Mouse (Mus musculus) liver, adult 2 months (tissue): ENCODE measurements at regions not wholly inside any gene's neighbourhood (a gene's known extent, or its start where the extent isn't known, plus 50 kb on each side); places are given as distances from the start of the nearest gene placed in this dataset.

Experiments
- DNase-seq: peaks from one replicate; pipeline ENCODE4 v3.0.0-alpha.2; 2011; ENCODE audit warnings: low read depth, low spot score; ENCODE audit errors: extremely low read depth
- H3K27ac ChIP-seq: fragments of 200-500 bp; replicated peaks from 2 replicates; pipeline ENCODE4 v1.5.1; 2012; ENCODE audit warnings: low read depth, mild to moderate bottlenecking, control low read depth, inconsistent platforms, low read length; ENCODE audit not compliant: insufficient read depth
- H3K27me3 ChIP-seq: fragments of 200-500 bp; 2 replicates; pipeline ENCODE4 v1.6.1; 2012; ENCODE audit warnings: mild to moderate bottlenecking, moderate library complexity, low read length, inconsistent platforms; ENCODE audit not compliant: control insufficient read depth, insufficient read depth
- H3K36me3 ChIP-seq: fragments of 200-500 bp; 2 replicates; pipeline ENCODE4 v1.6.1; 2012; ENCODE audit warnings: low read length, inconsistent platforms; ENCODE audit not compliant: control insufficient read depth, insufficient read depth
- H3K4me1 ChIP-seq: fragments of 200-500 bp; 2 replicates; pipeline ENCODE4 v1.6.1; 2011; ENCODE audit warnings: low read length; ENCODE audit not compliant: control insufficient read depth, insufficient read depth
- H3K4me3 ChIP-seq: fragments of 200-500 bp; 2 replicates; pipeline ENCODE4 v1.5.1; 2011; ENCODE audit warnings: low read depth, mild to moderate bottlenecking, control low read depth, low read length, moderate library complexity; ENCODE audit not compliant: insufficient read depth
- H3K79me2 ChIP-seq: fragments of 200-500 bp; 2 replicates; pipeline ENCODE4 v1.6.1; 2012; ENCODE audit warnings: inconsistent platforms, mild to moderate bottlenecking, low read length, moderate library complexity; ENCODE audit not compliant: control insufficient read depth, insufficient read depth
- H3K9ac ChIP-seq: fragments of 200-500 bp; 2 replicates; pipeline ENCODE4 v1.6.1; 2012; ENCODE audit warnings: low read depth, mild to moderate bottlenecking, control low read depth, inconsistent platforms, low read length
- CTCF ChIP-seq: fragments of 200-500 bp; IDR thresholded peaks from 2 replicates; pipeline ENCODE4 v1.5.1; 2011; ENCODE audit warnings: low read depth, low read length, control low read depth
- POLR2A ChIP-seq: fragments of 200-500 bp; IDR thresholded peaks from 2 replicates; pipeline ENCODE4 v1.6.1; 2011; ENCODE audit warnings: low read length, control low read depth; ENCODE audit not compliant: insufficient read depth; ENCODE audit errors: extremely low read depth
- WGBS: fragments of 180-500 bp; shearing (Covaris S2); methylation state at CpG from one replicate; pipeline ENCODE4 v1.1.7; 2018; 5-methylcytosine and 5-hydroxymethylcytosine counted together

DNA sequence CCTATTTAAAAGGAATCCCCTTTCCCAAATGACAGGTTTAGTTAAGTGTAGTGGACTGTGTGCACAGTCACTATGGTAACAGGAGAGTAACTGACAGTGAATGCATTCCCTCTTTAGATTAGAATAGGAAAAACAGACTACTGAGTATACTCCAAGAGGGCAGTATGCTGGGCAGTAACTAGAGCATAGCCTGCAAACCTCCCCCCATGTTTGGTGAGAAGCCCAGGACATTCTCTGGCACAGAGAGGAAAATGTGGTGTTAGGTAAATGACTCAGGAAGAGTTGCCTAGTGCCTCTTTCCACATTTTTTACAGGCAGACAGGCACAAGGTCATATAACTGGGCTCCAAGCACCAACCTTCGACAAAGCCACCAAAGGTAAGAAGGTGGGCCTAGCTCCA lies 93.0 kb upstream of the Neo1 start:
- TF ChIP-seq CTCF, result no peak
- TF ChIP-seq POLR2A, result no peak
- DNase-seq, result no peak
- 87% methylated on average over 1 of the region's 1 CpGs for WGBS
- Histone ChIP-seq H3K36me3 (no peaks in the 10 kb centered on the region), H3K4me3 (no peak overlapping the region), H3K79me2 (no peaks in the 10 kb centered on the region), H3K27me3 (no peaks in the 10 kb centered on the region), H3K4me1 (no peaks in the 10 kb centered on the region), H3K9ac (no peak overlapping the region), H3K27ac (no peak overlapping the region)

- 75% methylated on average over 2 of the region's 2 CpGs for WGBS
- Histone ChIP-seq H3K79me2 (no peaks in the 10 kb centered on the region), H3K27me3 (no peaks in the 10 kb centered on the region), H3K36me3 (no peaks in the 10 kb centered on the region), H3K4me3 (no peak overlapping the region), H3K4me1 (no peaks in the 10 kb centered on the region), H3K9ac (no peak overlapping the region), H3K27ac (no peak overlapping the region)
- DNase-seq, result no peak
- TF ChIP-seq POLR2A, result no peak
Measured at GRCm38 (mm10) chr9:59128023-59128422, 91.8 kb upstream of the Neo1 start.

- no peaks in the 10 kb centered on the region for H3K79me2 ChIP-seq
- H3K4me3 ChIP-seq, result no peak overlapping the region
- no peaks in the 10 kb centered on the region for H3K36me3 ChIP-seq
- H3K9ac ChIP-seq, result no peak overlapping the region
- H3K4me1 ChIP-seq, result no peaks in the 10 kb centered on the region
- DNase-seq, result no peak
- H3K27ac ChIP-seq, result no peak overlapping the region
- H3K27me3 ChIP-seq, result no peaks in the 10 kb centered on the region
- 88% methylated on average over 6 of the region's 6 CpGs for WGBS
- TF ChIP-seq CTCF (no peak), POLR2A (no peak)
Measured at GRCm38 (mm10) chr9:59125886-59126285, 89.6 kb upstream of the Neo1 start.

- Histone ChIP-seq H3K27me3 (peaks cover 2% of the 10 kb centered on the region; the same call in 1 of the 2 replicates), H3K79me2 (no peaks in the 10 kb centered on the region), H3K4me1 (no peaks in the 10 kb centered on the region), H3K27ac (no peak overlapping the region), H3K4me3 (no peak overlapping the region), H3K36me3 (no peaks in the 10 kb centered on the region), H3K9ac (no peak overlapping the region)
- DNase-seq, result no peak
- TF ChIP-seq CTCF (no peak), POLR2A (no peak)
- 58% methylated on average over 2 of the region's 2 CpGs for WGBS
Measured at GRCm38 (mm10) chr9:59116561-59116960, 80.3 kb upstream of the Neo1 start.

GRCm38 (mm10) chr9:59113859-59114258 lies 77.6 kb upstream of the Neo1 start:
- H3K4me3 ChIP-seq, result no peak overlapping the region
- no peak overlapping the region for H3K9ac ChIP-seq
- DNase-seq, result no peak
- no peak overlapping the region for H3K27ac ChIP-seq
- no peaks in the 10 kb centered on the region for H3K36me3 ChIP-seq
- TF ChIP-seq POLR2A (no peak), CTCF (no peak)
- H3K4me1 ChIP-seq, result no peaks in the 10 kb centered on the region
- peaks cover 2% of the 10 kb centered on the region; the same call in 1 of the 2 replicates for H3K27me3 ChIP-seq
- 73% methylated on average over 4 of the region's 4 CpGs for WGBS
- no peaks in the 10 kb centered on the region for H3K79me2 ChIP-seq

DNA sequence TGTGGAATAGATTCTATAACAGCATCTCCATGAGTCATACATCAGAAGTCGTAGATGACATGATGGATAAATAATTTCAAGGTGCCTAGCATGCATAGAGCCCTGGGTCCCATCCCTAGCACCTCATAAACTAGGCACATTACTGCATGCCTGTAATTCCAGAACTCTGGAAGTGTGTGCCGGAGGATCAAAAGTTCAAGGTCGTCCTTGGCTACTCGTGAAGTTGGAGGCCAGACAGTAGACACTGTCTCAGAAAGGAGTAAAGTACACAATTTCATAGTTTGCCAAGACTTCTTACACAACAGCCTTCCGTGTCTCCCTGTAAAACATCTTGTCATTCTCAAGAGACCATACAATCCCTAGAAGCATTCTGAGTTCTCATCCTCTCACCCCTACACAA lies 63.5 kb upstream of the Neo1 start:
- no peak overlapping the region for H3K9ac ChIP-seq
- H3K79me2 ChIP-seq, result no peaks in the 10 kb centered on the region
- H3K4me3 ChIP-seq, result no peak overlapping the region
- H3K36me3 ChIP-seq, result no peaks in the 10 kb centered on the region
- WGBS, result 64% methylated on average over 5 of the region's 5 CpGs
- H3K4me1 ChIP-seq, result no peaks in the 10 kb centered on the region
- H3K27ac ChIP-seq, result no peak overlapping the region
- TF ChIP-seq POLR2A (no peak), CTCF (no peak)
- no peak for DNase-seq
- no peaks in the 10 kb centered on the region for H3K27me3 ChIP-seq

- H3K9ac ChIP-seq, result no peak overlapping the region
- H3K4me1 ChIP-seq, result no peaks in the 10 kb centered on the region
- H3K79me2 ChIP-seq, result no peaks in the 10 kb centered on the region
- 80% methylated on average over 4 of the region's 4 CpGs for WGBS
- no peak overlapping the region for H3K27ac ChIP-seq
- no peaks in the 10 kb centered on the region for H3K27me3 ChIP-seq
- no peaks in the 10 kb centered on the region for H3K36me3 ChIP-seq
- TF ChIP-seq CTCF (no peak), POLR2A (no peak)
- DNase-seq, result no peak
- H3K4me3 ChIP-seq, result no peak overlapping the region
Measured at GRCm38 (mm10) chr9:59097564-59097963, 61.3 kb upstream of the Neo1 start.
